Comparison of ENCODE assay signal across 8 mouse cellular contexts in the genomic region with DNA sequence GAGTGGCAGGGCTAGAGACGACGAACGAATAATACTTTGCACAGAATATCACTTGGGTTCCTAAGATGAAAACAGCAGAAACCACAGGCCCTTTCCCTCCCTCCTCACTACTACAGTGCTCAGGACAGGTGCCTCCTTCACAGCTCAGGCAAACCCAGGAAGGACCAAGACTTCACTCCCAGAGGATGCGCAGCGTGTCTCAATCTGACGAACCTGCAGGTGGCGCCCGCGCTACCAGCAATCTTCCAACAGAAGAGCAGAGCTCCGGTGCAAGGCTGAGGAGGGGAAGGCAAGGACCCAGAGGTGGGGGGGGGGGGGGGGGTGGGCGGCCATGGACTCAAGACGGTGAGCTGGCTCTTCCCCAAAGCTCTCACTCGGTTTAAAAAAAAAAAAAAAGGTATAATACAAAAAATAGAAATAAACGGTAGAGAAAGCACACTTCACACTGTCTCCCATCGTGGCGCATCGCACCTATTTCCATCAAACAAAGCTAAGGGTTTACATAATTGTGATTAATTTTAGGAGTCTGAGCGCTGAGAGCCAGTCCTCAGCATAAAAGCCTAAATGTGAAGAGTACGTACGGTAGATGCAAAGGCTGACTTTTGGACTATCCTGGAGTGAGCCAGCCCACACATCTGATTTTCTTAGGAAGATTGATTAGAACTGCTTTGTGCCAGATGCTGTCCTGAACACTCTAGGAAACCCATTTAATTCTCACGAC. TPM values are rescaled to one million over a fixed set of nuclear protein-coding genes. Genes with fewer than 3 reads are reported as not detected.
DNase-seq lines count a peak whose midpoint lies in the region; ATAC-seq and TF ChIP-seq lines count a peak whose summit lies in the region.

No protein-coding gene starts in this region.

- WGBS in forebrain, embryonic 10.5 days, result 28% methylated on average over 21 of the region's 21 CpGs
- 27% methylated on average over 20 of the region's 21 CpGs for WGBS in heart, embryonic 16.5 days
- 25% methylated on average over 20 of the region's 21 CpGs for WGBS in large intestine, adult 2 months
- 20% methylated on average over 21 of the region's 21 CpGs for WGBS in lung, embryonic 14.5 days

- ATAC-seq in heart, embryonic 16.5 days (replicated peaks; ENCODE audit: extremely low read depth, insufficient read depth, low FRiP score), result peak; percentile 35; the same call in 1 of the 2 replicates
- ATAC-seq in lung, embryonic 14.5 days (ENCODE audit: insufficient read depth), result no peak

- no peak overlapping the region for H3K4me2 ChIP-seq in heart, embryonic 16.5 days (ENCODE audit: low read depth, low read length)
- H3K4me2 ChIP-seq in lung, embryonic 14.5 days, result no peak overlapping the region

- DNase-seq in brain, embryonic 14.5 days (ENCODE audit: low read depth), result peak; percentile 86
- peak; percentile 67 for DNase-seq in forebrain, embryonic 10.5 days (ENCODE audit: extremely low spot score, low spot score)
- DNase-seq in large intestine, adult 2 months (ENCODE audit: low read depth, low spot score), result peak; percentile 42
- peak; percentile 86 for DNase-seq in lung, embryonic 14.5 days
- peak; percentile 51 for DNase-seq in ovary, adult 18-20 months (ENCODE audit: low spot score)
- peak; percentile 72 for DNase-seq in thymus, postnatal 0 days (ENCODE audit: low spot score)

- TF ChIP-seq CTCF in E14TG2a.4 (conservative IDR thresholded peaks at IDR 0.05; ENCODE audit: low read length), result peak; percentile 50
- TF ChIP-seq CTCF in brain, embryonic 14.5 days (IDR thresholded peaks at IDR 0.05; ENCODE audit: borderline replicate concordance, extremely low read depth, insufficient read depth, insufficient read length), result peak; percentile 87
- peak; percentile 81 for TF ChIP-seq CTCF in lung, embryonic 14.5 days (IDR thresholded peaks at IDR 0.05; ENCODE audit: low read depth)

- no peak overlapping the region for H3K9ac ChIP-seq in heart, embryonic 16.5 days (ENCODE audit: low read length)
- no peak overlapping the region for H3K9ac ChIP-seq in lung, embryonic 14.5 days

- no peaks in the 10 kb centered on the region for H3K27me3 ChIP-seq in E14TG2a.4 (ENCODE audit: insufficient read depth, low read length)
- no peaks in the 10 kb centered on the region for H3K27me3 ChIP-seq in forebrain, embryonic 10.5 days (ENCODE audit: poor library complexity, severe bottlenecking)
- H3K27me3 ChIP-seq in heart, embryonic 16.5 days (ENCODE audit: control insufficient read depth, insufficient read depth, low read length), result no peaks in the 10 kb centered on the region
- H3K27me3 ChIP-seq in lung, embryonic 14.5 days (ENCODE audit: insufficient read depth, low read length), result no peaks in the 10 kb centered on the region

- peaks cover 24% of the 10 kb centered on the region for H3K4me1 ChIP-seq in E14TG2a.4 (replicated peaks; ENCODE audit: low read depth, low read length)
- peaks cover 37% of the 10 kb centered on the region for H3K4me1 ChIP-seq in forebrain, embryonic 10.5 days
- H3K4me1 ChIP-seq in heart, embryonic 16.5 days (ENCODE audit: control insufficient read depth, insufficient read depth, low read length), result peaks cover 26% of the 10 kb centered on the region
- H3K4me1 ChIP-seq in lung, embryonic 14.5 days (ENCODE audit: insufficient read depth), result no peaks in the 10 kb centered on the region

- no peak for TF ChIP-seq POLR2A in brain, embryonic 14.5 days (IDR thresholded peaks at IDR 0.05; ENCODE audit: borderline replicate concordance, extremely low read depth, insufficient read depth, insufficient read length, poor library complexity, severe bottlenecking)

- no peak overlapping the region for H3K27ac ChIP-seq in forebrain, embryonic 10.5 days
- H3K27ac ChIP-seq in heart, embryonic 16.5 days (ENCODE audit: low read length), result no peak overlapping the region
- H3K27ac ChIP-seq in lung, embryonic 14.5 days (ENCODE audit: low read depth), result no peak overlapping the region

- no peaks in the 10 kb centered on the region for H3K9me3 ChIP-seq in E14TG2a.4 (ENCODE audit: low read length)
- no peaks in the 10 kb centered on the region for H3K9me3 ChIP-seq in forebrain, embryonic 10.5 days
- no peaks in the 10 kb centered on the region for H3K9me3 ChIP-seq in heart, embryonic 16.5 days (replicated peaks; ENCODE audit: control insufficient read depth, low read length)
- no peaks in the 10 kb centered on the region for H3K9me3 ChIP-seq in lung, embryonic 14.5 days (ENCODE audit: low read depth, low read length)

- no peak overlapping the region for H3K4me3 ChIP-seq in E14TG2a.4 (replicated peaks; ENCODE audit: low read length)
- no peak overlapping the region; the same call in 1 of the 2 replicates for H3K4me3 ChIP-seq in forebrain, embryonic 10.5 days
- H3K4me3 ChIP-seq in heart, embryonic 16.5 days (ENCODE audit: low read length), result no peak overlapping the region
- H3K4me3 ChIP-seq in lung, embryonic 14.5 days (ENCODE audit: low read depth, low read length), result no peak overlapping the region

- H3K36me3 ChIP-seq in E14TG2a.4 (ENCODE audit: insufficient read depth, low read length), result peaks cover 19% of the 10 kb centered on the region
- H3K36me3 ChIP-seq in forebrain, embryonic 10.5 days (replicated peaks), result peaks cover 22% of the 10 kb centered on the region
- H3K36me3 ChIP-seq in heart, embryonic 16.5 days (ENCODE audit: control insufficient read depth, insufficient read depth), result peaks cover 8% of the 10 kb centered on the region
- peaks cover 10% of the 10 kb centered on the region; the same call in 1 of the 2 replicates for H3K36me3 ChIP-seq in lung, embryonic 14.5 days (ENCODE audit: insufficient read depth)

RNA-seq across cellular contexts. Expression of gene Atp6v0e, which starts 2.7 kb away (rescaled TPM):
- 79.1 and 125 TPM in 2 replicates for polyA plus RNA-seq in brain, embryonic 14.5 days (2012; rRNA removed)
- polyA plus RNA-seq in forebrain, embryonic 10.5 days (2016; fragmentation: Nextera tagmentation; extraction: Ambion mirVana), result 104 and 109 TPM in 2 replicates
- 216 and 249 TPM in 2 replicates for polyA plus RNA-seq in heart, embryonic 16.5 days (2015; fragmentation: Nextera tagmentation; extraction: Ambion mirVana)
- polyA plus RNA-seq in large intestine, adult 2 months (2012; rRNA removed), result 194 and 219 TPM in 2 replicates
- polyA plus RNA-seq in lung, embryonic 14.5 days (2014; fragmentation: Nextera tagmentation; extraction: Ambion mirVana), result 143 and 152 TPM in 2 replicates
- 352 and 361 TPM in 2 replicates for polyA plus RNA-seq in thymus, postnatal 0 days (2015; fragmentation: Nextera tagmentation; extraction: Ambion mirVana)

RNA-seq across cellular contexts. Expression of gene Crebrf, which starts 55.1 kb away (rescaled TPM):
- polyA plus RNA-seq in brain, embryonic 14.5 days (2012; rRNA removed), result 9.9 and 10.2 TPM in 2 replicates
- 1.7 and 2.5 TPM in 2 replicates for polyA plus RNA-seq in forebrain, embryonic 10.5 days (2016; fragmentation: Nextera tagmentation; extraction: Ambion mirVana)
- 5.9 and 6.4 TPM in 2 replicates for polyA plus RNA-seq in heart, embryonic 16.5 days (2015; fragmentation: Nextera tagmentation; extraction: Ambion mirVana)
- polyA plus RNA-seq in large intestine, adult 2 months (2012; rRNA removed), result 2.7 and 3.6 TPM in 2 replicates
- 5.6 and 6.3 TPM in 2 replicates for polyA plus RNA-seq in lung, embryonic 14.5 days (2014; fragmentation: Nextera tagmentation; extraction: Ambion mirVana)
- polyA plus RNA-seq in thymus, postnatal 0 days (2015; fragmentation: Nextera tagmentation; extraction: Ambion mirVana), result 18.3 and 21.4 TPM in 2 replicates
